Mouse (Mus musculus): ENCODE results near the gene Scamp1. TPM values are rescaled to one million over a fixed set of nuclear protein-coding genes. Genes with fewer than 3 reads are reported as not detected.

Scamp1 gene
- polyA plus RNA-seq, 1 experiment from 2014 or later = 167 TPM

DNA sequence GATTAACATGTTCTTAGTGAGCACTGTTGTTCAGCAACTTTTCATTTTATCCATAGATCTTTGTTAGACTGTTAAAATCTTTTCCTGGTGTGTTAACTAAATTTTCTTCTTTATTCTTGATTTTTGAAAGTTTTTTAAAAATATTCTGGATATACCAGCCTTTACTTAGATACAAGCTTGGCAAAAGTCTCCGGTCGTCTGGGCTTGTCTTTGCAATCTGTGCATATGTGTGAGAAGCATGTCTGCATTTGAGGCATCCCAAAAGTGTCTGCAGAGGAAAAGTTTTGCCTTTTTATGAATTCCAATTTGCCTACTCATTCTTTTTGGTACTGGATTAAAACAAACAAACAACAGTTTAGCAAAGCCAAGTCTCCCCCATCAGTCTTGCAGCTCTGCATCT lies 73.5 kb downstream of the Scamp1 start:
- H3K4me1 ChIP-seq = no peaks in the 10 kb centered on the region
- ATAC-seq (ENCODE audit: low FRiP score) = no peak
- no peak overlapping the region for H3K9ac ChIP-seq (replicated peaks)
- H3K36me3 ChIP-seq = peaks cover 17% of the 10 kb centered on the region
- no peak overlapping the region for H3K27ac ChIP-seq (replicated peaks)
- H3K4me2 ChIP-seq = no peak overlapping the region
- no peaks in the 10 kb centered on the region for H3K9me3 ChIP-seq (replicated peaks)
- no peak overlapping the region for H3K4me3 ChIP-seq (replicated peaks)
- no peaks in the 10 kb centered on the region for H3K27me3 ChIP-seq (replicated peaks)
- WGBS = 94% methylated on average over 2 of the region's 2 CpGs

DNA sequence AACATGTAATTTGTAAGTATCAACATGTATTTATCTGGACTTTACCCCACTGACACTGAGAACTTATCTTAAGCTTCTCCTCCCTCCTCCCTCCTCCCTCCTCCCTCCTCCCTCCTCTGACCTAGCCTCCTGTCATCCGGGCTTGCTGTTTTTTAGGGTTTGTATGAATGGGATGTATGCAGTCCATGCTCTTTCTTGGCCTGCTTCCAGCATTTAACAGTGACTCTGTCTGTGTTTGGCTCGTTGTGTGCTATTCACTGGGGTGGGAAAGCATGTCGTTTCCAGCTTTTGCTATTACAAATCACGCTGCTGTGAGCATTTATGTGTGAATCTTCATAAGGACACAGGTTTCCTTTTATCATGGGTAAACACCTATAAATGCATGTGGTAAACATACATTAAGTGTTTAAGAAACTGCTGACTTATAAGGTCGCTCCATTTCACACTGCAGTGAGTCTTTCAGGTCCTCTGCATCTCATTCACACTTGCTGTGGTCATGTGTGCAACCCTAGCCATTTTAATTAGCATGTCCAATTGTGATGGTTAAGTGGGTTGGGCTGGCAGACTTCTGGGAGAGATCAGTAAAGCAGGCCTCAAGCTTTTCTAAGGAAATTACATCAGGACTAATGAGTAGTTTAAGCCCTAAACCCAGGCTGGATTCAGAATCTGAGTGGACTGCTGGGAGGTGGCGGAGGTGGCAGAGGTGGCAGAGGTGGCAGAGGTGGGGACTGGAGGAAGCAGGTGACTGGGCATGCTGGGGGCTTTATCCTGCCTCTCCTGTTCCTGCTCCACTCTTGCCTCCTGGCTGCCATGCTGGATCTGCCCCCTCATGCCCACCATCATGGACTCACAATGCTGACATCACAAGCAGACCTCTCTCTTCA lies 74.2 kb downstream of the Scamp1 start:
- Histone ChIP-seq H3K36me3 (peaks cover 17% of the 10 kb centered on the region), H3K4me3 (replicated peaks) (no peak overlapping the region), H3K27me3 (replicated peaks) (no peaks in the 10 kb centered on the region), H3K27ac (replicated peaks) (no peak overlapping the region), H3K4me1 (no peaks in the 10 kb centered on the region), H3K9ac (replicated peaks) (no peak overlapping the region), H3K9me3 (replicated peaks) (no peaks in the 10 kb centered on the region), H3K4me2 (no peak overlapping the region)
- 34% methylated on average over 6 of the region's 6 CpGs for WGBS
- no peak for ATAC-seq (ENCODE audit: low FRiP score)

DNA sequence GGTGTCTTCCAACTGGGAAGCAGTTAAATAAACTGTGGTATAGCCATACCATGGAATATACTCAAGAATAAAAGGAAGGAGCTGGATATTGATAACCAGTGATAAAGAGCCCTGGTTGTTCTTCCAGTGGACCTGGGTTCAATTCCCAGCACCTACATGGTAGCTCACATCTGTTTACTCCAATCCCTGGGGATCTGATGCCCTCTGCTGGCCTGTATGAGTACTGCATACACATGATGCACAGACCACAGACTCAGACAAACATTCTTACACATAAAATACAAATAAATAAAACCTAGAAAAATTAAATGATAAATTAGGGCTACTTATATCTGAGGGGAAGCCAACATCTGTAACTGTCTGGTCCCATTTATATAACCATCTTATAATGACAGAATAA lies 76.8 kb downstream of the Scamp1 start:
- Histone ChIP-seq H3K9ac (replicated peaks) (no peak overlapping the region), H3K4me3 (replicated peaks) (no peak overlapping the region), H3K36me3 (peaks cover 15% of the 10 kb centered on the region), H3K4me2 (no peak overlapping the region), H3K27ac (replicated peaks) (no peak overlapping the region), H3K27me3 (replicated peaks) (no peaks in the 10 kb centered on the region), H3K4me1 (no peaks in the 10 kb centered on the region), H3K9me3 (replicated peaks) (no peaks in the 10 kb centered on the region)
- ATAC-seq (ENCODE audit: low FRiP score) = no peak

DNA sequence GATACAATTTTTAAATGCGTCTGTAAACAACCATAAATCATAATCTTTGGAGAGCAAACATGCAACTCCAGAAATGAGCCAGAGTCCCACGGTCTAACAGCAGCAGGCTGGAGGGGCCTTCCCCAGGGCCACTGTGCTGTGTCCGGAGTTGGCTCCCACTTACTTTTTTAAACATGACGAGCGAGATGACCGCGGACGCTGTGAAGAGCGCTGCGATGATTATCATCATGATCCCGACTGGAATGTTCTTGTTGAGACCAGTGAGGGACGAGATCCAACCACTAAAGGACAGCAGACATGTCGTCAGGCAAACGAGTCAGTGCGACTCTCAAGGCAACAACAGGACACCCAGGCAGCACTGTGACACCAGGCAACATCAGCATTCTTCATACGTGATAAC lies 77.7 kb downstream of the Scamp1 start:
- H3K36me3 ChIP-seq = peaks cover 17% of the 10 kb centered on the region
- ATAC-seq (ENCODE audit: low FRiP score) = no peak
- WGBS = 96% methylated on average over 16 of the region's 16 CpGs

GRCm38 (mm10) chr13:94205234-94205633 lies 80.4 kb downstream of the Scamp1 start:
- Histone ChIP-seq H3K9ac (replicated peaks) (no peak overlapping the region), H3K27me3 (replicated peaks) (no peaks in the 10 kb centered on the region), H3K4me1 (no peaks in the 10 kb centered on the region), H3K27ac (replicated peaks) (no peak overlapping the region), H3K4me3 (replicated peaks) (no peak overlapping the region), H3K4me2 (no peak overlapping the region), H3K36me3 (peaks cover 21% of the 10 kb centered on the region), H3K9me3 (replicated peaks) (no peaks in the 10 kb centered on the region)
- ATAC-seq (ENCODE audit: low FRiP score) = peak; percentile 85; the same call in 1 of the 2 replicates
- 11% methylated on average over 6 of the region's 6 CpGs for WGBS

More for the DNA sequence above, 77.7 kb downstream of the Scamp1 start:
- H3K27me3 ChIP-seq (replicated peaks) = no peaks in the 10 kb centered on the region
- no peaks in the 10 kb centered on the region for H3K4me1 ChIP-seq
- H3K9me3 ChIP-seq (replicated peaks) = no peaks in the 10 kb centered on the region
- no peak overlapping the region for H3K4me3 ChIP-seq (replicated peaks)
- H3K4me2 ChIP-seq = no peak overlapping the region
- H3K27ac ChIP-seq (replicated peaks) = no peak overlapping the region
- no peak overlapping the region for H3K9ac ChIP-seq (replicated peaks)

DNA sequence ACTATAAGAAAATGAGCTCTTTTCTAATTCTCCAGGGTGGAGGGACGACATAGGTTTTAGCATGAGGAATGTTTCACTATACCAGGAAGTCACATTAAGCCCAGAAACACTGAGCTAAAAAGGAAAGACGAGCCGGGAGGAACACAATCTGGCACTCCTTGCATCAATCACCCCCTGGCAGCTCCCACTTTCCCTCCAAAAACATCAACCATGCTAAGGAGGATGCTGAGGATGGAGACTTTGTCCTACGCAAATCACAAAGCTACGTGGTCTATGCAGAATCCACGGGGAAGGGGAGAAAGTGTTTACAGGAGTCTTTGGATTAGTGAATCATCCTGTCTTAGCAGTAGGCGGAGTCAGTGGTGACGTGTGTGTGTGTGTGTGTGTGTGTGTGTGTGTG lies 85.8 kb downstream of the Scamp1 start:
- WGBS = 63% methylated on average over 8 of the region's 8 CpGs
- no peak overlapping the region for H3K9ac ChIP-seq (replicated peaks)
- no peak for ATAC-seq (ENCODE audit: low FRiP score)

GRCm38 (mm10) chr13:94198616-94199015 lies 87.0 kb downstream of the Scamp1 start:
- 90% methylated on average over 6 of the region's 6 CpGs for WGBS
- Histone ChIP-seq H3K4me2 (no peak overlapping the region), H3K9ac (replicated peaks) (no peak overlapping the region), H3K4me3 (replicated peaks) (no peak overlapping the region), H3K9me3 (replicated peaks) (no peaks in the 10 kb centered on the region), H3K27me3 (replicated peaks) (no peaks in the 10 kb centered on the region), H3K4me1 (no peaks in the 10 kb centered on the region), H3K36me3 (peaks cover 4% of the 10 kb centered on the region; the same call in 1 of the 2 replicates), H3K27ac (replicated peaks) (no peak overlapping the region)
- ATAC-seq (ENCODE audit: low FRiP score) = no peak

More for the DNA sequence above, 85.8 kb downstream of the Scamp1 start:
- H3K4me1 ChIP-seq = no peaks in the 10 kb centered on the region
- H3K9me3 ChIP-seq (replicated peaks) = no peaks in the 10 kb centered on the region
- no peak overlapping the region for H3K27ac ChIP-seq (replicated peaks)
- no peaks in the 10 kb centered on the region for H3K27me3 ChIP-seq (replicated peaks)
- peaks cover 7% of the 10 kb centered on the region for H3K36me3 ChIP-seq
- H3K4me2 ChIP-seq = no peak overlapping the region
- no peak overlapping the region for H3K4me3 ChIP-seq (replicated peaks)

- Histone ChIP-seq H3K36me3 (peaks cover 3% of the 10 kb centered on the region; the same call in 1 of the 2 replicates), H3K4me1 (peaks cover 7% of the 10 kb centered on the region), H3K9me3 (replicated peaks) (no peaks in the 10 kb centered on the region), H3K9ac (replicated peaks) (no peak overlapping the region), H3K4me2 (no peak overlapping the region), H3K27me3 (replicated peaks) (no peaks in the 10 kb centered on the region), H3K27ac (replicated peaks) (0 out of 2 replicates have a peak overlapping the region, but pooled peaks have one; percentile 2), H3K4me3 (replicated peaks) (no peak overlapping the region)
- WGBS = 84% methylated on average over 4 of the region's 4 CpGs
- no peak for ATAC-seq (ENCODE audit: low FRiP score)
Observed at GRCm38 (mm10) chr13:94193227-94193626, 92.4 kb downstream of the Scamp1 start.

GRCm38 (mm10) chr13:94190386-94190785 lies 95.3 kb downstream of the Scamp1 start:
- no peak for ATAC-seq (ENCODE audit: low FRiP score)
- no peak overlapping the region for H3K9ac ChIP-seq (replicated peaks)
- no peaks in the 10 kb centered on the region for H3K27me3 ChIP-seq (replicated peaks)
- no peak overlapping the region for H3K4me2 ChIP-seq
- H3K27ac ChIP-seq (replicated peaks) = no peak overlapping the region
- H3K4me3 ChIP-seq (replicated peaks) = no peak overlapping the region
- peaks cover 14% of the 10 kb centered on the region for H3K4me1 ChIP-seq
- H3K36me3 ChIP-seq = 0 out of 2 replicates have a peak, but pooled peaks cover 3% of the 10 kb centered on the region
- WGBS = 88% methylated on average over 1 of the region's 1 CpGs
- H3K9me3 ChIP-seq (replicated peaks) = no peaks in the 10 kb centered on the region

- H3K4me3 ChIP-seq (replicated peaks) = no peak overlapping the region
- 0 out of 2 replicates have a peak, but pooled peaks have one; percentile 29 for ATAC-seq (ENCODE audit: low FRiP score)
- H3K36me3 ChIP-seq = 0 out of 2 replicates have a peak, but pooled peaks cover 3% of the 10 kb centered on the region
- H3K4me2 ChIP-seq = no peak overlapping the region
- 31% methylated on average over 10 of the region's 10 CpGs for WGBS
- no peaks in the 10 kb centered on the region for H3K9me3 ChIP-seq (replicated peaks)
- no peak overlapping the region for H3K9ac ChIP-seq (replicated peaks)
- peaks cover 14% of the 10 kb centered on the region for H3K4me1 ChIP-seq
- H3K27ac ChIP-seq (replicated peaks) = no peak overlapping the region
- no peaks in the 10 kb centered on the region for H3K27me3 ChIP-seq (replicated peaks)
Observed at GRCm38 (mm10) chr13:94188200-94189086, 97.2 kb downstream of the Scamp1 start.

DNA sequence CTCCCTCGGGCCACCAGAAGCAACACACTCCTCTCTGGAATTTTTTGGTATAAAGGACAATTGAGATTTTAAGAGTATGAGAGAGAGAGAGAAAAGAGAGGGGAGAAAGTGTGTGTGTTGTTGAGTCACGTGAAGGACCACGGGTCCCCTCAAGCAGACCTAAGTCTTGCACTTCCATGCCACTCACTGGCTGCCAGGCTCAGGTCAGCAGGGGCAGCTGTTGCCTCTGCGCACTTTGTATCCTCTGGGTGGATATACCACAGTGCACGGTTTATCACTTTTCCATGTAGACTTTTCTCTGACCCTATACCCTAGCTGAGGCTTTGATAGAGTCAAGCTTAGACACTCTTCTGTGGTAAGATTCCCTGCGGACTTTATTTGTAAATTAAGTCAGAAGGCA lies 100.0 kb downstream of the Scamp1 start:
- H3K27me3 ChIP-seq (replicated peaks) = no peaks in the 10 kb centered on the region
- no peaks in the 10 kb centered on the region for H3K9me3 ChIP-seq (replicated peaks)
- no peak overlapping the region for H3K4me3 ChIP-seq (replicated peaks)
- 90% methylated on average over 5 of the region's 6 CpGs for WGBS
- H3K4me1 ChIP-seq = peaks cover 14% of the 10 kb centered on the region
- no peak for ATAC-seq (ENCODE audit: low FRiP score)
- no peaks in the 10 kb centered on the region for H3K36me3 ChIP-seq
- H3K27ac ChIP-seq (replicated peaks) = no peak overlapping the region
- H3K9ac ChIP-seq (replicated peaks) = no peak overlapping the region
- H3K4me2 ChIP-seq = no peak overlapping the region
